Mouse (Mus musculus) spleen, postnatal 4 days (tissue): ENCODE measurements around the gene Frs2.

ENCODE experiments used
- DNase-seq, 2 experiments: peaks; one replicate each; pipeline ENCODE4 v3.0.0; 2022; ENCODE audit warnings: low spot score in 2 of 2

Gene Frs2

GRCm38 (mm10) chr10:117148361-117149003 is at the start of gene Frs2:
Frs2 (minus strand) TSS chr10:117148534.
- peak; percentile 95 to 98 for DNase-seq

DNA sequence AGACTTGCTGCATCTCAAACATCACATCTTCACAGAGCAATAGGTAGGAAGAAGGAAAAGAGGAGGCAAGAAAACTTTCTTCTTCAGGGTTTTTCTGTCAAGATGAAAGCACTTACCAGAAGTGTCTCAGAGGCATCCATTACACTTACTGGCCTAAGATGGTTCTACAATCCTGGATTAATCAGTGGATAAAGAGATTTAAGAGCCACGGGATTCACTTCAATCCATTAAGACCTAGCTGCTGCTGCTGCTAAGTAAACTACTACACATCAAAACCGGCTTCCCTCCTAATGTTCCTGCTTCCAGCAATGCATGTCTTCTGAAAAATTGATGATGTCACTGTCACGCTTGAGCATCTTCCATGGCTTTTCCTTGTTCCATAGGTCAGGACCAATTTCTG is 48.4 kb upstream of the Frs2 start:
- no peak for DNase-seq

DNA sequence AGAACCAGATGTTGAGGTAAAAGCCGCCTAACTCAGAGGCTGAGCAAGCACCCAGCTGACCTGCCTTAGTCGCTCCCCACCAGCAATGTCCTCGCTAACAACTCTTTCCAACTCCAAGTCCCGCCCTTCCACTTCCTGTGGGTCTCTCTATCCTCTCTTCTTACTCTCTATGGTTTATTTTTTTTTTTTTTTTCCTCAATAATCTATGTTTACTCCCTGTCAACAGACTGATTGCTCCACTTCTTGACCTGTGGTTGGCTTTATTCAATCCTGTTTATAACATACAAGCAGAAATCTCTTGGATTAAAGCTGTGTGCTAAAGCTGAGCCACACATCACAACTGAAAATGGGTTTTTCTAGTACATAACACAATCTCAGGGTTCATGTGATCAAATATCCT is 47.4 kb upstream of the Frs2 start:
- no peak for DNase-seq

GRCm38 (mm10) chr10:117195005-117195404 is 46.7 kb upstream of the Frs2 start:
- no peak for DNase-seq

- DNase-seq, result no peak
Measured at GRCm38 (mm10) chr10:117193364-117193763, 45.0 kb upstream of the Frs2 start.

- DNase-seq, result no peak
Measured at GRCm38 (mm10) chr10:117185399-117186089, 37.2 kb upstream of the Frs2 start.

DNA sequence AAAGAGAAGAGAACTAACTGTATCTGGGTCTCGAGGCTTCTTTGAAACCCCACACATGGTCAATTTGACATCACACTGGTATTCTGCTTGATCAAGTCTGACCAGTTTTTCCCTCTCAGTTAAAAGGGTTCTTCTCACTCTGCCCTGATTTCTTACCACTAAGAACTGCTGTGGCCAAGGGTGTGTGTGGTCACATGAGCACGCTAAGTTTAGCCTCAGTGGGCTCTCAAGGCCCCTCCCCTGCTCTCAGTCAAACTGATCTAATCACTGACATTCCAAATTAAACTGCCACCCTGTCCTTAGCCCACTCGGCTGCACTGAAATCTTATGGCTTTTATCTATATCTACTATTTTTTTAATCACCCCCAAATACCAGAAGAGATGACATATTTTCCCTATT is 32.8 kb upstream of the Frs2 start:
- DNase-seq, result no peak

DNA sequence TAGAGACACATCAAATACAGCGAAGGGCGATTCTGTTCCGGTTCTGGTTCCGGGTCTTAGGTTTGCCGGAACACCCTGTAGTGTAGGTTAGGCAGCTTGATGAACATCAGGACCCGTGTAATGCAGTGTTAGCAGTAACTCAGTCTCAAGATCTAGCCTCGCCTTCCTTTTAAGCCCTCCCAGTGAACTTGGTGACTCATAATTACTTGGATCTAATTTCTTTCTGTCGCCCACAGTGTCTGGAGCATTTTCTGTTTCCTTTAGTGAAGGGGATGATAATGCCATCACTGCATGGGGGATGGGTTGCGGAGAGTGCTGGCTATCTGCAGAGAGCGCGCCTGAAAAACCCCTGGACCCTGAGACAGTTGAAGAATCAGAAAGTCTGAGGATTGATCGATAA is 26.3 kb upstream of the Frs2 start:
- DNase-seq, result no peak

GRCm38 (mm10) chr10:117173566-117174438 is 25.5 kb upstream of the Frs2 start:
- no peak for DNase-seq

GRCm38 (mm10) chr10:117173111-117173510 is 24.8 kb upstream of the Frs2 start:
- DNase-seq, result no peak

- no peak for DNase-seq
Measured at GRCm38 (mm10) chr10:117172069-117172468, 23.7 kb upstream of the Frs2 start.

GRCm38 (mm10) chr10:117166785-117167425 is 18.6 kb upstream of the Frs2 start:
- peak in 1 of 2 experiments; percentile 29 for DNase-seq

DNA sequence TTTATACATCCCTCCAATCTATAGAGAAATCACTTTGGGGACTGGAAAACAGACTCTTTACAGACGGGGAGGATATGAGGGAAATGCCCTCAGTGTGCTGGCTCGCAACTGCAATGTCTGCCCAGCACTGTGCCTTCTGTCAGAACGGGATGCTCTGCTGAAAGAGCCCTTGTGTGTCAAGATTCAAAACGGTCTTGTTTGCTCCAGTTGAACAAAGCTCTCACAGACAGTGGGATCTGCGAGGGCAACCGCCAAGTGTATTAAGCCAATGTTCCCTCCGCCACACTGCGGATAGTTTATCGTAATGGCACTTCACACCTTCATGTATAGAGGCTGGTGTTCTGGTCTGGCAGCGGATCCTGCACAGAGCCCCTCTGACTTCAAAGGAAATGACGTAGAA is 14.3 kb upstream of the Frs2 start:
- DNase-seq, result no peak

GRCm38 (mm10) chr10:117160099-117160498 is 11.8 kb upstream of the Frs2 start:
- DNase-seq, result no peak

- no peak for DNase-seq
Measured at GRCm38 (mm10) chr10:117152247-117152646, 3.9 kb upstream of the Frs2 start.

GRCm38 (mm10) chr10:117151676-117152075 is 3.3 kb upstream of the Frs2 start:
- DNase-seq, result no peak

DNA sequence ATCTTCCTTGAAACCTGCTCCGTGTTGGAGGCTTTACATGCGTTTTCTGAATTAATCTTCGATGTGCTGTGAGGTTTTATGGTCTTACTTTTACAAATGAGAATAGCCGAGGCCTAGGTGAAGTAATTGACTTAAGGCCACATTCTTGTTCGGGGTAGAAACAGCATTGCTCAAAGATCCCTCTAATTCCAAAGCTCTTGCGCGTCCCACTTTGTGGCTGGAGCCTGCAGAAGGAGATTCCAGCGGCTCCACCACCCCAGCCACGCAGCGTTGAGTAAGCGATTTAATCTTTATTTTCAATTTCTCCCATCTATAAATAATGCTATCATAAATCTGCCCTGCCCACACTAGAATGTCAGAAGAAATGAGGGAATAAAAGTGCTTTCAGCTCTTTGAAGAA is 2.9 kb upstream of the Frs2 start:
- DNase-seq, result no peak

DNA sequence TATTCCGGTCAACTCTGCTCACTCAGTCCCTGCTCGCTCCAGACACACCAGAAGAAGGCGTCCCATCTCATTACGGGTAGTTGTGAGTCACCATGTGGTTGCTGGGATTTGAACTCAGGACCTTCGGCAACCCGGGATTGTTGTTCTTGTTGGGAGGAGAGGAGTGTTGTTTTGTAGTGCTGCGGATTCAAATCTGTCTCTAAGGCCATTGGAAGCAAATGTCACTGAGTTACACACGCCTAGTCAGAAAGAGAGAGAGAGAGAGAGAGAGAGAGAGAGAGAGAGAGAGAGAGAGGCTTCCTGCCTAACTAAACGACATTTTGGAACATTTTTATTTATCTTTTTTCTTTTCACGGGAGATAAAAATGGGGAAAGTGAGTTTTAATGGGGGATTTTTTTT is 2.4 kb upstream of the Frs2 start:
- DNase-seq, result no peak

- DNase-seq, result peak in 1 of 2 experiments; percentile 42
Measured at GRCm38 (mm10) chr10:117149942-117150617, 1.7 kb upstream of the Frs2 start.

DNA sequence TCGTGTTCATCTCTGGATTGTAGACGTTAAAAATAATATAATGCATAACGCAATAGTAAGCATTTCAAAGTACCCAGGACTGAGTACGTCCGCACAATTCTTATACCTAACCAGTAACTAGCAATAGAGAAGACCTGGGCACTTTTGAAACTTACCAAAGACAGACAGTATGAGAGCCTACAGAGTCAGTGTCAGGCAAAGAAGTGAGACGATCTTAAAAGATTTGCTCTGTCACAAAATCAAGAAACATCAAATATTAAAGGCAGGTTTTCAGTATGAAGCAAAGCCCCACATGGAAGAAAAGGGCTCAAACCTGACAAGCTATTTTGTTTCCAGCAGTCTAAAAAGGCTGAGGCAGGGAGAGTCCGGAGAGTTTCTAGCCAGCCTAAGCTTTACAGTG is 907 bp upstream of the Frs2 start:
- DNase-seq, result no peak
